Mouse (Mus musculus): ENCODE results near the gene Prlh.

DNA sequence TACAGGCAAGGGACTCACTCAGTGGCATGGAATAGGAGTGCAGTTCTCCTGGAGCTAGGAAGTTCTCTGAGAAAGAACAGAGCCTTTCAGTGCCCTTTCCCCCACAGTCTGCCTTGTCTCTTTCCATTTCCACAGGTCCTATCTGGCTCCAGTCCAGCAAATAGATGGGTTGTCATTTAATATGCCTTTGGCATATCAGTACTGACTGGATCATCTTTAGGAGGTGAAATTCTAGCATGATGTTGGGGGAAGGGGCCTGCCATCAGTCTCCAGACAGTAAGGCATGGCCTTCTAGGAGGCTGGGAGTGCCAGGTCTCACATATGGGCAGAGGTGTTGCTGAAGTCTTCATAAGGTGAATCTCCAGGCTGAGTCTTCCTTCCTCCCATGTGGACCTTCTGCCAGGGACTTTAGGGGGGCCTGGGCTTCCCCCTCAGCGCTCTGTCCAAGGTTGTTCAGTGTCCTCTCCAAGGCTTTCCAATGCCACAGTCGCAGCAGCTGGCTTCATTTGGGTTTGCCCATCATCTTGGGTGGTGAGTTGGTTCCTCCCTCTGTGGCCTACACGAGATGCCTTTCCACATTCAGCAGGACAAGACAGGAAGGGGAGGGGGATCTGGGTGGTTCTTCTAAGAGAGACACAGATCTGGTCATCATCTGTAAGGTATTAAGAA lies 49.1 kb downstream of the Prlh start:
- TF ChIP-seq POLR2A (IDR thresholded peaks at IDR 0.05; ENCODE audit: insufficient read length, low read depth) = no peak
- no peak for TF ChIP-seq SRF (IDR thresholded peaks at IDR 0.05; ENCODE audit: control insufficient read depth, insufficient read length, low read depth)
- no peak for TF ChIP-seq E2F4 (IDR thresholded peaks at IDR 0.05; ENCODE audit: insufficient read depth)
- TF ChIP-seq USF1 (IDR thresholded peaks at IDR 0.05; ENCODE audit: low read depth) = no peak
- no peak for TF ChIP-seq POLR2AphosphoS2 (IDR thresholded peaks at IDR 0.05; ENCODE audit: insufficient read length, low read depth)
- TF ChIP-seq REST (IDR thresholded peaks at IDR 0.05; ENCODE audit: insufficient read depth, insufficient read length) = no peak
- TF ChIP-seq MYOD1 (IDR thresholded peaks at IDR 0.05; ENCODE audit: control insufficient read depth in 1 of 3, insufficient read length in 2 of 3, low read depth in 2 of 3) = peak in 1 of 3 experiments; percentile 60
- TF ChIP-seq TCF12 (IDR thresholded peaks at IDR 0.05; ENCODE audit: insufficient read depth, poor library complexity, severe bottlenecking) = no peak
- TF ChIP-seq MAX (IDR thresholded peaks at IDR 0.05; ENCODE audit: low read depth) = no peak
- TF ChIP-seq CEBPB (IDR thresholded peaks at IDR 0.05; ENCODE audit: insufficient read depth, poor library complexity, severe bottlenecking) = no peak
- peak in 1 of 3 experiments; percentile 57 for TF ChIP-seq MYOG (IDR thresholded peaks at IDR 0.05; ENCODE audit: control insufficient read depth in 1 of 3, insufficient read depth in 1 of 3, insufficient read length in 2 of 3, low read depth in 2 of 3)
- TF ChIP-seq TCF3 (IDR thresholded peaks at IDR 0.05; ENCODE audit: insufficient read length, low read depth) = no peak
